Mouse (Mus musculus) adrenal gland, adult 2 months (tissue): ENCODE data around the gene Saa2. TPM values are rescaled to one million over a fixed set of nuclear protein-coding genes. Genes with fewer than 3 reads are reported as not detected.

ENCODE experiments used
- DNase-seq: peaks from one replicate; pipeline ENCODE4 v3.0.0; 2021
- polyA plus RNA-seq: library from polyadenylated mRNA; depleted of rRNA; stranded (reverse); fragments of >200 nt; gene quantifications from 2 replicates; pipeline ENCODE4 v1.2.3, GENCODE M21; 2012; rRNA removed
- total RNA-seq, 2 experiments: library from RNA; stranded (reverse); gene quantifications; 2 replicates each; pipeline ENCODE4 v1.2.3; 2021

The Saa2 gene
- total and polyA plus RNA-seq, 3 experiments, result not detected

DNA sequence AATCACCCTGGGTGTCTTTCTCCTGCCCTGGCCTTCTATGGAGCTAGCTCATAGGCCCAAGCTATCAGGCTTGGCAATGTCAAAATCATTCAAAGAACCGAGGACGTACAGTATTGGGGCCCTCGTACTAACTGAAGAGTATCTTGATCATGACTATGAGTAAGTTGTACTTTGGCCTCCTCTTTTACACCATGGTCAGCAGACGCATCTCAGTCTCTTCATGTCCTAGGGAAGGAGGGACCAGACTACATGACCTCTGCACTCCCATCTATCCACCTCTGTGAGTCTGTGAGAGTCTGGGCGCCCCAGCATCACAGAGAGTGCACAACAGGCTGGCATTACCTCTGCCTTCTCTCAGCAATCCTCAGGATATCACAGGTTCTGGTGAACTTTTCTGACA lies 11.0 kb downstream of the Saa2 start:
- DNase-seq, result no peak

DNA sequence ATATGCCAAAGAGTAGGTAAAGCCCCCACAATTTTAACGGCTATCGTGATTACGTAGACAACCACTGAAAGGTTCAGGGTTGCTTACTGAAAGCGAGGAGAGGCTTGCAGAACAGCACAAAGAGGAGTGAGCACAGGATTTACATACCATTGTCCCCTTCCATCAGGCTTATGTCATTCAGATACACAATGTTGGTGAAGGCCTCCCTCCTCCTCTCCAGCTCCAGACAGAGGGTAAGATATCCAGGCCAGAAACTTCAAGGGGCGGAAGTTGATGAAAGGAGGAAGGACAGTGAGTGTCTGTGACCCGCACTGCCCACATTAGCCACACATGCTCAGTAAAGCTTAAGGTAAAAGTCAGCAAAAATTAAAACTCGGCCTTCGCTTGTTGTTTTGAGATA lies 13.1 kb downstream of the Saa2 start:
- DNase-seq, result no peak

DNA sequence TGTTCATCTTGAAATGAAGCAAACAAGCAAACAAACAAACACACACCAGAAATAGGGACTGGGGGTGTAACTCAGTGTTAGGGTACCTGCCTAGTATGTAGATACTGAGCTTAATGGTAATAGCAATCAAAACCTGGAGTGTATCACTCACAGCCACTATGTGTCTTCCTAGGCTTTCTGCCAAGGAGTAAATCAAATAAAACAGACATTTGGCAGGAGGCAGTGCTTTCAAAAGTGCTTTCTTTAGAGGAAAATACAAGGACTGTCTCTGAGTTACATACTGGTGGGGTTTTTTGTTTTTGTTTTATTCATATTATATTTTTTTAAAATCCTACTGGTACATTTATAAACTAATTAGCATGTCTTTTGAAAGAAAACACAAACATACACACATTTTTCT lies 15.8 kb downstream of the Saa2 start:
- DNase-seq, result no peak

DNA sequence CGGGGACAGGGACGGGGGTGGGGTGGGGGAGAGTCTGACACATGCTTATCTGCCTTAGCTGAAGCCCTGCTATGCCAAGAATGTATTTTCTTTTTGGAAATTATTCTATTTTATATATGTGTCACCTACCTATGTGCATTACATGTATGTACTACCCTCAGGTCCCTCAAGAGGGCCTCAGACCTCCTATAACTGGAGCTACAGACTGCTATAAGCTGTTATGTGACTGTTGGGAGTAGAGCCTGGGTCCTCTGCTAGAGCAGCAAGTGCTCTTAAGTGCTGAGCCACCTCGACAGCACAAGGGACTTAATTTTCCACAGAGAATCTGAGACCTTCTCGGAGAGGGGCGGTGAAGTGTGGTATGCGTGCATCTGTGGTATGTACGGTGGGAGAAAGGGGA lies 16.9 kb downstream of the Saa2 start:
- no peak for DNase-seq

DNA sequence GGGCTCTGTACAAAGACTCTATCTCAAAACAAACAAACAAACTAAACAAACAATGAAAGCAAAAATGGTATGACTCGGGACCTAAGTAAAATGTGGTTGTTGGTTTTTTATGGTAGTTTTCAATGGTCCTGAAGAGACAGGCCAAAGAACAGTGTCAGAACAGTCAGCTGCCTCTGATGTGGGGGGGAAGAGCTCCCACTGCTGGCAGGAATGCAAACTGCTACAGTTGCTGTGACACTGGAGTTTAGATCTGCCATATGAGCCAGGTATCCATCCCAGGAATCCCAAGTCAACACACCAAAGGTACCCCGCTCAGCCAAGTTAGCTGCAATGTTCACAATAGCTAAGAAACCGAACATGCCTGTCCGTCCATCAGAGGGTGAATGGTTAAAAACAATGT lies 19.1 kb downstream of the Saa2 start:
- peak; percentile 45 for DNase-seq

DNA sequence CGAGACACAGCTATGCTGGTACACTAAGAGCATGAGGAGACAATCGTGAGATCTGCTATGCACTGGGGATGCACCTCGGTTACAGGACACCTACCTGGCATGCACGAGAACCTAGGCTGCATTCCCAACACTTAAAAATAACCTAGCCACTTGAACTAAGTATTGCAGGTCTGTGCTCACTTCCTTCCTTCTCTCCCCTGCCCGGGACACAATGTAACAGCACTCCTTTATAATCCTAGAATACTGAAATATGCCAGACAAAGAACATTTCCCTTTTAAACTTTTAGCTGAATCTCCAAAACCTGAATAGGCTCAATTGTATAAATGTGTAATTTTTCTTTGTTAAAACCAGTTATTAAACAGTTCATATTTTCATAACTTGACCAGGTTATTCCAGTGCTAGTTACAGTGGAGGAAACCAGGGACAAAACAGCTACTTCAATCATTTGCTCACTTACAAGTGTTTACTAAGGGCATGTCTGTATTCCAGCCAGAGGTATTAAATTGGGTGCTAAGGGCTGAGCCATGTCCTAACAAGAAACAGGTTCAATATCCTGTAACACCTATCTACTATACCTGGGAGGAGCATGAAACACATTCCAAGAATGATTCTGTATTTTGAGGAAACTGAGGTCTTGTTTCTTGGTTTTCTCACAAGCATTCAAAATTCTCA lies 37.7 kb downstream of the Saa2 start:
- no peak for DNase-seq

DNA sequence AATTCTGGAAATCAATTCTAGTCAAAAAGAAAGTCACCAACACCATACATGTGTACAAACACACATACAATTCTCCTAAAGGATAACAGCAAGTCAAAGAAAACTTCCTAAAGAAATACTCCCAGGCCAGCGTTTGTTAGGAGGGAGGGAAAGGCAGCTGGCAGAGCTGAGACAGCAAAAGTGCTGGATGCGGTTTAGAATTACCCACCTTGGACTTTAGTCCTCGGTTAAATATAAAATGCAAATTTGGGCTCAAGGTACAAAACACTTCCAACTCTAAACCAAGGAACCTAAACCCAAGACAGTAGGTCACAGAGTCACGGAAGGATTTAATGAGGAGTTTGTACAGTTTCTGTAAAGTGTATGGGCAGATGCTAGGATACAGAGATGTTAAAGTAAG lies 42.3 kb downstream of the Saa2 start:
- DNase-seq, result no peak

DNA sequence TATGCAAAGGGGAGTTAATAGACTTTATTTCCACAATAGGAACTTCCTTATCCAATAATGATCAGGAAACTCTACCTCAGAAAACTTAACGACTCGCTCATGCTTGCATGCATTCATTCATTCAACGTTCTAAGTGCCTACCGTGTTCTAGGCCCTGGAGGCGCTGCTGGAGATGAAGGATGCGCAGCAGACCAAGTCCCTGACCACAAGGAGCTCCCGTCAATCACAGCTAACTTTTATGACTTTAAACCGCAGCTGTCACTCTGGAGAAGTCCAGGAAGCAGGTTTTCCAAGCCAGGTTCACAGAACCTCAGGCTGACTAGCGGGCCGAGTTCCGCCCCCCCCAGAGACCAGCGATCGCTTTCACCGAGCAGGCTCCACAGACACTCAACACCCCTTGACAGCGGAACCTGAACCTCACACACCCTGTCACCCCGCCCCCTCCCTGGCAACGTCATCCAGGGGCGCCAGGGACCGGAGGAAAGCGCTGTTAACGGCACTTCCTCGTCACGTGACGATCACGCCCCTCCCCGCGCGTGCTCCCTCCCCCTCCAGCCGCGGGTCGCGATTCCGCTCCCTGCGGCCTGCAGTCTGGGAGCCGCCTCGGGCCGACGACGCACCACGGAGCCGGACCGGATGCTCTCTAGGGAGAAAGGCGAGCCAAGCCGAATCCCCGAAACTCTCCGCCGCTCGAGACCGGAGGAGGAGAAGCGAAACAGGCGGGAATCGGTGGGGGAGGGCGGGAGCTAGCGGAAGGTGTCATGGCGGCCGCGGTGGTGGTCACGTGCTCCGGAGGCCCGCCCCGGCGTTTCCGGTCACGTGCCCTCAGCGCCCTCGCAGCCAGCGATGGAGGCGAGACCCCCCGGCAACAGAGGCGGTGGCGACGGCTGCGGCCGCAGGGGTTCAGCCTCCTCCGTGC lies 44.0 kb downstream of the Saa2 start, which contains the start of the genes Hps5 and Gtf2h1:
Hps5 (minus strand) TSS at position 778 of the 919 bp plus-strand sequence.
Gtf2h1 (plus strand) TSS at position 817 of the 919 bp plus-strand sequence.
- peak; percentile 99 for DNase-seq

DNA sequence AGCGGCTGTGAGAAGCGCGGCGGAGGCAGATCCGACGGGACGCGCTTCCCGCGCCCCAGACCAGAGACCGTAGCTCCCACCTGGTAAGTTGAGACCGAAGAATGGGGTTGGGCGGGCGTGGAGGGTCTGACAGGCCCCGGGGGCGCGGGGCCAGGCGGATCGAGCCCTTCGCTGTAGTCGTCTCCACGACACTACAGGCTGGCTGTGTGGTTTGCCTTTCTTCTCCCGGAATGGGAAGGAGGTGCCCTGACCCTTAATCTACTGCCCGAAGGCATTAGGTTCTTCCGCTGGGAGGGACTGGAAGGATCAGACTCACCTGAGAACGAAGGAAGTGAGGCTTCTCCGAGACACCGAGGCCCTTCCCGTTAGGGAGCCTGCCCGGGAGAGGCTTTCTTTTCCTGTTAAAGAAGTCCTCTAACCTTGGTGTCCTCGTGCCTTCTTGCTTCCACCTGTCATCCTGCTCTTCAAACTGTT lies 44.7 kb downstream of the Saa2 start:
- DNase-seq, result no peak

DNA sequence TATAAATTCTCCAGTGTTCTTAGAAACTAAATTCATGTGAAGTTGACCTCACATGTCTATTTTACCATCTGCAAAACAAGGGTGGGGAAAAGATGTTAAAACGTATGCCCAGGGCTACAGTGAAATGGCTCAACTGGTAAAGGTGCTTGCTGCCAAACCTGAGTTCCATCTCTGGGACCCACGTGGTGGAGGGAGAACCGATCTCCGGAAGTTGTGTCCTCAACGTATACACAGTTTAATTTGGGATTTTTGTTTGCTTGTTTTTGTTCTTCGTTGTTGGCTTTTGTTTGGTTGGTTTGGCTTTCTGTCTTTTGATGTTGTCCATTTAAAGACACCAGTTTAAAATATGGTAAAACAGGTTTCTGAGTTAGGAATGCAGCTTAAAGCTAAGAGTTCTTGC lies 45.2 kb downstream of the Saa2 start:
- no peak for DNase-seq

Other genes with a start within 250 kb of the Saa2 start
- gene Sergef, start 112.0 kb upstream of the Saa2 start, total RNA-seq, result 10 to 100 TPM; 18.4 to 28.4 TPM
- 17.4 and 19.2 TPM in 2 replicates for gene Sergef, start 112.0 kb upstream of the Saa2 start, polyA plus RNA-seq
- gene Tph1, start 79.3 kb upstream of the Saa2 start, total RNA-seq, result not detected
- gene Tph1, start 79.3 kb upstream of the Saa2 start, polyA plus RNA-seq, result not detected in 2 replicates
- 1 to 10 TPM; 5.7 to 8.4 TPM for gene Saal1, start 41.1 kb upstream of the Saa2 start, total RNA-seq
- gene Saal1, start 41.1 kb upstream of the Saa2 start, polyA plus RNA-seq, result 3.3 and 4.0 TPM in 2 replicates
- gene Saa3, start 36.1 kb upstream of the Saa2 start, total RNA-seq, result 1 to 10 TPM; 1.0 to 8.9 TPM
- gene Saa3, start 36.1 kb upstream of the Saa2 start, polyA plus RNA-seq, result 0.33 TPM in 1 of 2 replicates, not detected in the other
- gene Saa4, start 19.2 kb upstream of the Saa2 start, total RNA-seq, result under 1 TPM in 1 of 2 experiments, not detected in 1; 0.43 TPM
- not detected in 2 replicates for gene Saa4, start 19.2 kb upstream of the Saa2 start, polyA plus RNA-seq
- gene Saa1, start 8.8 kb upstream of the Saa2 start, total RNA-seq, result not detected
- not detected in 2 replicates for gene Saa1, start 8.8 kb upstream of the Saa2 start, polyA plus RNA-seq
- gene Hps5, start 44.3 kb downstream of the Saa2 start, total RNA-seq, result 10 to 100 TPM; 20.1 to 23.9 TPM
- gene Hps5, start 44.3 kb downstream of the Saa2 start, polyA plus RNA-seq, result 11.2 and 11.3 TPM in 2 replicates
- gene Gtf2h1, start 44.3 kb downstream of the Saa2 start, total RNA-seq, result 10 to 100 TPM; 30.4 to 46.7 TPM
- gene Gtf2h1, start 44.3 kb downstream of the Saa2 start, polyA plus RNA-seq, result 4.9 and 8.5 TPM in 2 replicates
- 100 to 1,000 TPM; 381 to 429 TPM for gene Ldha, start 89.7 kb downstream of the Saa2 start, total RNA-seq
- 178 and 230 TPM in 2 replicates for gene Ldha, start 89.7 kb downstream of the Saa2 start, polyA plus RNA-seq
- gene Ldhc, start 109.4 kb downstream of the Saa2 start, total RNA-seq, result not detected
- not detected in 2 replicates for gene Ldhc, start 109.4 kb downstream of the Saa2 start, polyA plus RNA-seq
- gene Tsg101, start 168.2 kb downstream of the Saa2 start, total RNA-seq, result 10 to 100 TPM; 72.3 to 88.8 TPM
- gene Tsg101, start 168.2 kb downstream of the Saa2 start, polyA plus RNA-seq, result 78.2 and 127 TPM in 2 replicates
- gene Uevld, start 206.7 kb downstream of the Saa2 start, total RNA-seq, result 10 to 100 TPM; 18.0 to 26.4 TPM
- gene Uevld, start 206.7 kb downstream of the Saa2 start, polyA plus RNA-seq, result 1.3 TPM in 2 replicates
- not detected for gene Gm9999, start 231.8 kb downstream of the Saa2 start, total RNA-seq
- not detected in 2 replicates for gene Gm9999, start 231.8 kb downstream of the Saa2 start, polyA plus RNA-seq